Mouse (Mus musculus) midbrain, embryonic 13.5 days (tissue): Measurements from ENCODE around the gene Opcml. TPM values are rescaled to one million over a fixed set of nuclear protein-coding genes. Genes with fewer than 3 reads are reported as not detected.

Experiments
- ATAC-seq: fragments of 200-750 bp; cut with Nextera tagmentation; 2 replicates; pipeline ENCODE4 v1.8.0; 2017; ENCODE audit warnings: mild to moderate bottlenecking, moderate TSS enrichment, moderate library complexity
- H3K27ac ChIP-seq: fragments of 300-500 bp; sonication (generic); 2 replicates; pipeline ENCODE4 v1.5.1; 2015; ENCODE audit warnings: inconsistent platforms, mild to moderate bottlenecking, moderate library complexity
- H3K27me3 ChIP-seq: fragments of 300-500 bp; sonication (generic); 2 replicates; pipeline ENCODE4 v1.6.1; 2015; ENCODE audit warnings: mild to moderate bottlenecking, inconsistent platforms
- H3K36me3 ChIP-seq: fragments of 300-500 bp; sonication (generic); 2 replicates; pipeline ENCODE4 v1.6.1; 2015; ENCODE audit warnings: mild to moderate bottlenecking, inconsistent platforms
- H3K4me1 ChIP-seq: fragments of 300-500 bp; sonication (generic); replicated peaks from 2 replicates; pipeline ENCODE4 v1.6.1; 2015; ENCODE audit warnings: inconsistent platforms
- H3K4me2 ChIP-seq: fragments of 300-500 bp; sonication (generic); replicated peaks from 2 replicates; pipeline ENCODE4 v1.6.1; 2015; ENCODE audit warnings: moderate library complexity, mild to moderate bottlenecking, inconsistent platforms
- H3K4me3 ChIP-seq: fragments of 300-500 bp; sonication (generic); replicated peaks from 2 replicates; pipeline ENCODE4 v1.5.1; 2015; ENCODE audit warnings: mild to moderate bottlenecking, inconsistent platforms
- H3K9ac ChIP-seq: fragments of 300-500 bp; sonication (generic); replicated peaks from 2 replicates; pipeline ENCODE4 v1.6.1; 2015; ENCODE audit warnings: mild to moderate bottlenecking, inconsistent platforms
- H3K9me3 ChIP-seq: fragments of 300-500 bp; sonication (generic); 2 replicates; pipeline ENCODE4 v1.6.1; 2016; ENCODE audit warnings: mild to moderate bottlenecking, inconsistent platforms
- WGBS: fragments of 180-500 bp; shearing (Covaris S2); methylation state at CpG from one replicate; pipeline ENCODE4 v1.1.7; 2015; 5-methylcytosine and 5-hydroxymethylcytosine counted together
- polyA plus RNA-seq: library from polyadenylated mRNA; unstranded; fragments of >200 nt; fragmentation: Nextera tagmentation; extraction: Ambion mirVana; gene quantifications from 2 replicates; pipeline ENCODE4 v1.2.1, GENCODE M21; 2015

The Opcml gene
- polyA plus RNA-seq, 1 experiment from 2014 or later = 18.9 TPM

- Histone ChIP-seq H3K27me3 (no peaks in the 10 kb centered on the region), H3K4me3 (no peak overlapping the region), H3K4me1 (no peaks in the 10 kb centered on the region), H3K4me2 (no peak overlapping the region), H3K9ac (no peak overlapping the region), H3K36me3 (no peaks in the 10 kb centered on the region), H3K9me3 (no peaks in the 10 kb centered on the region), H3K27ac (no peak overlapping the region)
- ATAC-seq = no peak
- 96% methylated on average over 3 of the region's 3 CpGs for WGBS
Observed at GRCm38 (mm10) chr9:28822060-28822459, 1031.5 kb downstream of the Opcml start.

GRCm38 (mm10) chr9:28822466-28822865 is 1031.9 kb downstream of the Opcml start:
- Histone ChIP-seq H3K9ac (no peak overlapping the region), H3K4me2 (no peak overlapping the region), H3K36me3 (no peaks in the 10 kb centered on the region), H3K27me3 (no peaks in the 10 kb centered on the region), H3K27ac (no peak overlapping the region), H3K4me3 (no peak overlapping the region), H3K9me3 (no peaks in the 10 kb centered on the region), H3K4me1 (no peaks in the 10 kb centered on the region)
- WGBS = 80% methylated on average over 5 of the region's 5 CpGs
- ATAC-seq = no peak

- no peak for ATAC-seq
- no peak overlapping the region for H3K4me3 ChIP-seq
- H3K9ac ChIP-seq = no peak overlapping the region
- H3K36me3 ChIP-seq = no peaks in the 10 kb centered on the region
- WGBS = 90% methylated on average over 2 of the region's 2 CpGs
- H3K4me2 ChIP-seq = no peak overlapping the region
- H3K4me1 ChIP-seq = no peaks in the 10 kb centered on the region
- H3K27me3 ChIP-seq = no peaks in the 10 kb centered on the region
- H3K27ac ChIP-seq = no peak overlapping the region
- no peaks in the 10 kb centered on the region for H3K9me3 ChIP-seq
Observed at GRCm38 (mm10) chr9:28825821-28826220, 1035.2 kb downstream of the Opcml start.

GRCm38 (mm10) chr9:28845961-28846570 is 1055.5 kb downstream of the Opcml start:
- no peak overlapping the region for H3K27ac ChIP-seq
- H3K4me3 ChIP-seq = no peak overlapping the region
- no peak for ATAC-seq
- 47% methylated on average over 2 of the region's 2 CpGs for WGBS
- no peak overlapping the region for H3K4me2 ChIP-seq
- no peaks in the 10 kb centered on the region for H3K4me1 ChIP-seq
- no peaks in the 10 kb centered on the region for H3K9me3 ChIP-seq
- no peaks in the 10 kb centered on the region for H3K27me3 ChIP-seq
- no peak overlapping the region for H3K9ac ChIP-seq
- no peaks in the 10 kb centered on the region for H3K36me3 ChIP-seq

GRCm38 (mm10) chr9:28855826-28856225 is 1065.3 kb downstream of the Opcml start:
- Histone ChIP-seq H3K36me3 (no peaks in the 10 kb centered on the region), H3K27ac (no peak overlapping the region), H3K27me3 (no peaks in the 10 kb centered on the region), H3K9me3 (no peaks in the 10 kb centered on the region), H3K9ac (no peak overlapping the region), H3K4me1 (0 out of 2 replicates have a peak, but pooled peaks cover 3% of the 10 kb centered on the region), H3K4me2 (no peak overlapping the region), H3K4me3 (no peak overlapping the region)
- 80% methylated on average over 7 of the region's 7 CpGs for WGBS
- ATAC-seq = no peak

GRCm38 (mm10) chr9:28861983-28862382 is 1071.4 kb downstream of the Opcml start:
- no peaks in the 10 kb centered on the region for H3K9me3 ChIP-seq
- H3K36me3 ChIP-seq = no peaks in the 10 kb centered on the region
- ATAC-seq = no peak
- WGBS = 91% methylated on average over 4 of the region's 4 CpGs
- no peak overlapping the region for H3K27ac ChIP-seq
- H3K27me3 ChIP-seq = no peaks in the 10 kb centered on the region
- H3K4me1 ChIP-seq = no peaks in the 10 kb centered on the region
- H3K4me3 ChIP-seq = no peak overlapping the region
- H3K4me2 ChIP-seq = no peak overlapping the region
- no peak overlapping the region for H3K9ac ChIP-seq

GRCm38 (mm10) chr9:28867256-28867655 is 1076.7 kb downstream of the Opcml start:
- Histone ChIP-seq H3K9ac (no peak overlapping the region), H3K4me3 (no peak overlapping the region), H3K27ac (no peak overlapping the region), H3K36me3 (no peaks in the 10 kb centered on the region), H3K4me2 (no peak overlapping the region), H3K27me3 (no peaks in the 10 kb centered on the region), H3K4me1 (no peaks in the 10 kb centered on the region), H3K9me3 (no peaks in the 10 kb centered on the region)
- ATAC-seq = no peak
- WGBS = 84% methylated on average over 3 of the region's 3 CpGs

GRCm38 (mm10) chr9:28870478-28870877 is 1079.9 kb downstream of the Opcml start:
- Histone ChIP-seq H3K4me2 (no peak overlapping the region), H3K4me1 (no peaks in the 10 kb centered on the region), H3K9ac (no peak overlapping the region), H3K36me3 (no peaks in the 10 kb centered on the region), H3K27ac (no peak overlapping the region), H3K4me3 (no peak overlapping the region), H3K9me3 (no peaks in the 10 kb centered on the region), H3K27me3 (no peaks in the 10 kb centered on the region)
- ATAC-seq = no peak
- WGBS = 50% methylated on average over 1 of the region's 1 CpGs

GRCm38 (mm10) chr9:28882566-28882965 is 1092.0 kb downstream of the Opcml start:
- no peaks in the 10 kb centered on the region for H3K36me3 ChIP-seq
- no peak for ATAC-seq
- no peak overlapping the region for H3K9ac ChIP-seq
- no peak overlapping the region for H3K4me2 ChIP-seq
- no peaks in the 10 kb centered on the region for H3K27me3 ChIP-seq
- no peaks in the 10 kb centered on the region for H3K4me1 ChIP-seq
- H3K27ac ChIP-seq = no peak overlapping the region
- H3K4me3 ChIP-seq = no peak overlapping the region
- no peaks in the 10 kb centered on the region for H3K9me3 ChIP-seq
- WGBS = 81% methylated on average over 1 of the region's 1 CpGs

- Histone ChIP-seq H3K4me3 (no peak overlapping the region), H3K27ac (no peak overlapping the region), H3K36me3 (no peaks in the 10 kb centered on the region), H3K9me3 (no peaks in the 10 kb centered on the region), H3K4me2 (no peak overlapping the region), H3K27me3 (no peaks in the 10 kb centered on the region), H3K9ac (no peak overlapping the region), H3K4me1 (peaks cover 9% of the 10 kb centered on the region; the same call in 1 of the 2 replicates)
- WGBS = 89% methylated on average over 8 of the region's 8 CpGs
- no peak for ATAC-seq
Observed at GRCm38 (mm10) chr9:28891611-28892010, 1101.0 kb downstream of the Opcml start.

- H3K9ac ChIP-seq = no peak overlapping the region
- no peaks in the 10 kb centered on the region for H3K9me3 ChIP-seq
- H3K4me3 ChIP-seq = no peak overlapping the region
- 88% methylated on average over 1 of the region's 1 CpGs for WGBS
- H3K4me1 ChIP-seq = no peaks in the 10 kb centered on the region
- no peaks in the 10 kb centered on the region for H3K27me3 ChIP-seq
- no peak overlapping the region for H3K27ac ChIP-seq
- H3K36me3 ChIP-seq = no peaks in the 10 kb centered on the region
- no peak overlapping the region for H3K4me2 ChIP-seq
- no peak for ATAC-seq
Observed at GRCm38 (mm10) chr9:28903291-28903690, 1112.7 kb downstream of the Opcml start.

GRCm38 (mm10) chr9:28909738-28910137 is 1119.2 kb downstream of the Opcml start:
- Histone ChIP-seq H3K9ac (no peak overlapping the region), H3K27me3 (no peaks in the 10 kb centered on the region), H3K9me3 (no peaks in the 10 kb centered on the region), H3K36me3 (no peaks in the 10 kb centered on the region), H3K4me1 (0 out of 2 replicates have a peak, but pooled peaks cover 7% of the 10 kb centered on the region), H3K27ac (no peak overlapping the region), H3K4me2 (no peak overlapping the region), H3K4me3 (no peak overlapping the region)
- no peak for ATAC-seq
- WGBS = 93% methylated on average over 4 of the region's 4 CpGs

GRCm38 (mm10) chr9:28911571-28912185 is 1121.1 kb downstream of the Opcml start:
- no peak for ATAC-seq
- peak overlapping the region; percentile 30; the same call in 1 of the 2 replicates for H3K27ac ChIP-seq
- H3K27me3 ChIP-seq = no peaks in the 10 kb centered on the region
- no peaks in the 10 kb centered on the region for H3K36me3 ChIP-seq
- no peak overlapping the region for H3K4me3 ChIP-seq
- WGBS = 65% methylated on average over 13 of the region's 13 CpGs
- H3K4me1 ChIP-seq = 0 out of 2 replicates have a peak, but pooled peaks cover 7% of the 10 kb centered on the region
- H3K9me3 ChIP-seq = no peaks in the 10 kb centered on the region
- H3K4me2 ChIP-seq = no peak overlapping the region
- no peak overlapping the region for H3K9ac ChIP-seq
